Mouse (Mus musculus) liver, adult 2 months (tissue): ENCODE results near the gene Nipal1. TPM values are rescaled to one million over a fixed set of nuclear protein-coding genes. Genes with fewer than 3 reads are reported as not detected.

Experiments used
- DNase-seq: peaks from one replicate; pipeline ENCODE4 v3.0.0-alpha.2; 2011; ENCODE audit warnings: low read depth, low spot score; ENCODE audit errors: extremely low read depth
- H3K27ac ChIP-seq: fragments of 200-500 bp; replicated peaks from 2 replicates; pipeline ENCODE4 v1.5.1; 2012; ENCODE audit warnings: low read depth, mild to moderate bottlenecking, control low read depth, inconsistent platforms, low read length; ENCODE audit not compliant: insufficient read depth
- H3K27me3 ChIP-seq: fragments of 200-500 bp; 2 replicates; pipeline ENCODE4 v1.6.1; 2012; ENCODE audit warnings: mild to moderate bottlenecking, moderate library complexity, low read length, inconsistent platforms; ENCODE audit not compliant: control insufficient read depth, insufficient read depth
- H3K36me3 ChIP-seq: fragments of 200-500 bp; 2 replicates; pipeline ENCODE4 v1.6.1; 2012; ENCODE audit warnings: low read length, inconsistent platforms; ENCODE audit not compliant: control insufficient read depth, insufficient read depth
- H3K4me1 ChIP-seq: fragments of 200-500 bp; 2 replicates; pipeline ENCODE4 v1.6.1; 2011; ENCODE audit warnings: low read length; ENCODE audit not compliant: control insufficient read depth, insufficient read depth
- H3K4me3 ChIP-seq: fragments of 200-500 bp; 2 replicates; pipeline ENCODE4 v1.5.1; 2011; ENCODE audit warnings: low read depth, mild to moderate bottlenecking, control low read depth, low read length, moderate library complexity; ENCODE audit not compliant: insufficient read depth
- H3K79me2 ChIP-seq: fragments of 200-500 bp; 2 replicates; pipeline ENCODE4 v1.6.1; 2012; ENCODE audit warnings: inconsistent platforms, mild to moderate bottlenecking, low read length, moderate library complexity; ENCODE audit not compliant: control insufficient read depth, insufficient read depth
- H3K9ac ChIP-seq: fragments of 200-500 bp; 2 replicates; pipeline ENCODE4 v1.6.1; 2012; ENCODE audit warnings: low read depth, mild to moderate bottlenecking, control low read depth, inconsistent platforms, low read length
- CTCF ChIP-seq: fragments of 200-500 bp; IDR thresholded peaks from 2 replicates; pipeline ENCODE4 v1.5.1; 2011; ENCODE audit warnings: low read depth, low read length, control low read depth
- POLR2A ChIP-seq: fragments of 200-500 bp; IDR thresholded peaks from 2 replicates; pipeline ENCODE4 v1.6.1; 2011; ENCODE audit warnings: low read length, control low read depth; ENCODE audit not compliant: insufficient read depth; ENCODE audit errors: extremely low read depth
- WGBS: fragments of 180-500 bp; shearing (Covaris S2); methylation state at CpG from one replicate; pipeline ENCODE4 v1.1.7; 2018; 5-methylcytosine and 5-hydroxymethylcytosine counted together
- polyA plus RNA-seq: library from polyadenylated mRNA; depleted of rRNA; stranded (reverse); fragments of >200 nt; gene quantifications from 2 replicates; pipeline ENCODE4 v1.2.3, GENCODE M21; 2012; rRNA removed
- total RNA-seq: library from RNA; depleted of rRNA; stranded (reverse); fragments of >200 nt; gene quantifications from 2 replicates; pipeline ENCODE4 v1.2.3, GENCODE M21; 2014; rRNA removed

Nipal1 gene
- total and polyA plus RNA-seq, 2 experiments, result 3.0 to 22.1 TPM

- 64% methylated on average over 7 of the region's 7 CpGs for WGBS
- Histone ChIP-seq H3K4me1 (no peaks in the 10 kb centered on the region), H3K27ac (no peak overlapping the region), H3K27me3 (no peaks in the 10 kb centered on the region), H3K4me3 (no peak overlapping the region), H3K36me3 (no peaks in the 10 kb centered on the region), H3K79me2 (no peaks in the 10 kb centered on the region), H3K9ac (no peak overlapping the region)
- peak; percentile 47; the same call in 1 of the 2 replicates for TF ChIP-seq CTCF
- TF ChIP-seq POLR2A, result no peak
- DNase-seq, result no peak
These were observed 73.0 kb downstream of the Nipal1 start for GRCm38 (mm10) chr5:72720587-72720986.

Other genes starting within 250 kb of the Nipal1 start
- gene Corin, start 143.3 kb upstream of the Nipal1 start, total RNA-seq, result 0.13 and 0.46 TPM in 2 replicates
- gene Corin, start 143.3 kb upstream of the Nipal1 start, polyA plus RNA-seq, result 0.10 TPM in 1 of 2 replicates, not detected in the other
- 6.9 and 9.7 TPM in 2 replicates for gene Nfxl1, start 88.1 kb upstream of the Nipal1 start, total RNA-seq
- gene Nfxl1, start 88.1 kb upstream of the Nipal1 start, polyA plus RNA-seq, result 3.3 and 6.0 TPM in 2 replicates
- not detected in 2 replicates for gene Zar1, start 66.5 kb upstream of the Nipal1 start, total RNA-seq
- not detected in 2 replicates for gene Zar1, start 66.5 kb upstream of the Nipal1 start, polyA plus RNA-seq
- not detected in 2 replicates for gene Gm5868, start 60.2 kb upstream of the Nipal1 start, total RNA-seq
- not detected in 2 replicates for gene Gm5868, start 60.2 kb upstream of the Nipal1 start, polyA plus RNA-seq
- gene Cnga1, start 3.5 kb upstream of the Nipal1 start, total RNA-seq, result not detected in 2 replicates
- gene Cnga1, start 3.5 kb upstream of the Nipal1 start, polyA plus RNA-seq, result 0.04 TPM in 1 of 2 replicates, not detected in the other
- 0.20 and 0.46 TPM in 2 replicates for gene Txk, start 105.0 kb downstream of the Nipal1 start, total RNA-seq
- gene Txk, start 105.0 kb downstream of the Nipal1 start, polyA plus RNA-seq, result 0.15 and 0.22 TPM in 2 replicates
- gene Tec, start 220.7 kb downstream of the Nipal1 start, total RNA-seq, result 17.7 and 24.7 TPM in 2 replicates
- 5.3 and 6.6 TPM in 2 replicates for gene Tec, start 220.7 kb downstream of the Nipal1 start, polyA plus RNA-seq